Mouse (Mus musculus): ENCODE measurements around the gene Akap7. TPM values are rescaled to one million over a fixed set of nuclear protein-coding genes. Genes with fewer than 3 reads are reported as not detected.

Gene Akap7
- total RNA-seq, 1 experiment from 2014 or later: 68.4 TPM

GRCm38 (mm10) chr10:25126035-25126434 is 181.6 kb downstream of the Akap7 start:
- no peak for DNase-seq

- no peak for DNase-seq
Measured at GRCm38 (mm10) chr10:25120871-25121554, 186.7 kb downstream of the Akap7 start.

Other genes starting within 250 kb of the Akap7 start
- gene Epb41l2, start 51.9 kb upstream of the Akap7 start, total RNA-seq (2021): 94.9 and 106 TPM in 2 replicates
- gene Smlr1, start 228.4 kb upstream of the Akap7 start, total RNA-seq (2021): 7.7 TPM in 1 of 2 replicates, not detected in the other